Mouse (Mus musculus) B cell, adult 2 months (primary cell): ENCODE results near the gene Ckap2l.

Experiments
- DNase-seq, 2 experiments: peaks; one replicate each; pipeline ENCODE4 v3.0.0; 2022

Ckap2l gene

DNA sequence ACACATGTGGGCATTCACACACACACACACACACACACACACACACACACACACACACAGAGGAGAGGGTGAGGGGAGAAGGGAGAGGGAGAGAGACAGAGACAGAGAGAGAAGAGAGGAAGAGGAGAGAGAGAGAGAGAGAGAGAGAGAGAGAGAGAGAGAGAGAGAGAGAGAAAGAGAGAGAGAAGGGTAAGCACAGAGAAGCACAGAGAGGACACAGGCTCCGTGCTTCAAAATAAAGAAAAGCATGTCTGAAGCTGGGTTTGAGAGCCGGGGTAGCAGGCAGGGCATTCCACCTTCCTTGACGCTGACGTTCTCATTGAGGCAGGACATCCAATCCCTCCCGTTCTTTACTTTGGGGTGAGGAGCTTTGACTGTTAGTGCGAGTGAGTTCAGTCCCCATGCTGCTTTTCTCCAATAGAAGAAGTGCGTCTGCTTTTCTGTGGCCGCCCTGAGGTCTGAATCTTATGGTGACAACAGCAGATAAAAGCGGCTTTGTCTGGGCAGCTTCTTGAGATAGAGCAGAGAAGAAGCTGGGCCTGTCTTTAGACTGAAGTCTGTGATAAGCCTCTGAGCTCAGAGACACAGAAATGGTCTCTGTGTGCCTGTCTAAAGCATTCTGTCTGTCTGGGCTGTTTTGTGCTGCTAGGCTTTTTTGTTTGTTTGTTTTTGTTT lies 63.1 kb downstream of the Ckap2l start:
- DNase-seq = no peak

- DNase-seq = no peak
Measured at GRCm38 (mm10) chr2:129233218-129233617, 63.8 kb downstream of the Ckap2l start.

DNA sequence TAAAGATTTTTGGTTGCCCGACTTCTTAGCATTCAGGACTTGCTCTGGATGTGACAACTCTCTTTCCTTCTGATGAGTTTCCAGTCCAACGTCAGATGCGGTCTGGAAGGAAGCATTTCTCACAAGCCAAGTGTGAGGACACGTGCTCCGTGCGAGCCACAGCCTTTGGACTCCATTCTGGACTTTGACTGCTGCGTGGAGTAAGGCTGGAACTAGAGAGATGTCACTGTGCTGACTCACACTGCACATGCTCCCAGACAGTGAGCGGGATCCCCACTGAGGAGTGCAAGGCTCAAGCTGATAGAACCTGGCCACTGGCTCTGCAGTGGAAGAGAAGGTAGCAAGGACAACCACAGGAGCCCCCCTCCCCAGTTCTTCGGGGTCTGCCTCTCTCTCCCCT lies 64.5 kb downstream of the Ckap2l start:
- DNase-seq = no peak

DNA sequence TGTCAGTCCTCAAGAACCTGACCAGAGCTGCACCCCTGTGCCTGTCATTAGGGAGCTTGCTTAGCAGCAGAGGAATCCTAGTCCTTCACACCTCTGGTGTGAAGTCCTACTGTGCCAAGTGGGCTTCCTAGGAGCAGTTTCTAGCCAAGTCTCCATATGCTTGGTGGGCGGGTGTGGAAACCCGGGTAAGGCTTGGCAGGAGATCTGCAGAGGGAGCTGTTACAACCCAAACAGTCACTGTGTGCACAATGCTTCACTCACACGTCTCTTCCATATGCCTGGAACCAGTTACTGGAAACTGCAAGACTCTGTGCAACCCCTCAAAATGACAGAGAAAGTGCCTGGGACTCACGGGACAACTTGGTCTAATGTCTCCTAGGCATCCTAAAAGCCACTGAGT lies 65.0 kb downstream of the Ckap2l start:
- DNase-seq = no peak

DNA sequence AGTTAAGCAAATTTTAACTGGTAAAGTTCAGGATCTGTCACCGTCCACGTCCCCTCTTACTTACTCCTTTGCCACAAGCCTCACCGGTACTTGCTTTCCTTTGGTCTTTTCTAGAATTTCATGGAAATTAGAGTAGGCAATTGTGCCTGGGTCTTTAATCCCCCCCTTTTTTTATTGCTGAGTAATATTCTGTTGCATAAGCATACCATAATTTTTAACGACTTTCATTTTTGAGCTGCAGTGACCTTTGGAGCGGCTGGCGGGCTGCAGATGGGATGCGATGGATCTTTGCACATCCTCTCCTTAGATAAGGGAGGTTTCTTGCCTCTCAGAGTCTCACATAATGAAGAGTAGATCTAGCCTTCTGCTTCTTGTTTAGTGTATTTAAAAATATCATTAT lies 67.7 kb downstream of the Ckap2l start:
- DNase-seq = no peak

DNA sequence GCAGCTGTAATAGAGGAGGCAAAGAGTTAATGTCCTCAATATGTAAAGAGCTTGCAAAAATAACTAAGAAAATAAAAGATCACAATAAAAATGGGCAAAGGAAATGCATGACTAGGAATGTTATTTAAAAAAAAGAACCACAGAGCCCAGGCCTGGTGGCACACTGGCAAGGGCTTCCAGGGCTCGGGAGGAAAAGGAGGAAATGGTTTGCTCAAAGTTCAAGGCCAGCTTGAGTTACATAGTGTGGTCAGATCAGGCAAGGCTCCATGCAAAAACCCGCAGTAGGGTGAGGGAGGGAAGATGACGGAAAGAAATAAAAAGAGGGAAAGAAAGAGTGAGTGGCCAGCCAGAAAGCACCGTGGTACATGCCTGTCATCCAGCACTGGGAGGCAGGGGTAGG lies 68.4 kb downstream of the Ckap2l start:
- no peak for DNase-seq

DNA sequence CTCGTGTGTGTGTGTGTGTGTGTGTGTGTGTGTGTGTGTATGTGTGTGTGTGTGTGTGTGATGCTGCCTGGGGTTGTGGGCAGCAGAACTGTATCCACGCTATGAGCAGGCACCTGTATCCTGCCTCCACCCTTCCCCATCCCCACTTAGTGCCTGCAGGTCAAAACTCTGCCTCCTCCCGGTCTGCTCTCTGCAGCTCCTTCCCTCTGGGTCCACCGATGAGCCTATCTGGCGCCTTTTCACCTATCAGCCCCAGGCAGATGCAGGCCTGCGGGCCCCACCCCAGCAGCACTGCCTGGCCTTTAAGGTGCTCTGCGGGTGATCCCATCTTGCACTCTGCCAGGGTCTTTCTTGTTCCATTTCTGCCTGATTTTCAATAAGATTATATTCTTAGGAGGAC lies 69.3 kb downstream of the Ckap2l start:
- no peak for DNase-seq

DNA sequence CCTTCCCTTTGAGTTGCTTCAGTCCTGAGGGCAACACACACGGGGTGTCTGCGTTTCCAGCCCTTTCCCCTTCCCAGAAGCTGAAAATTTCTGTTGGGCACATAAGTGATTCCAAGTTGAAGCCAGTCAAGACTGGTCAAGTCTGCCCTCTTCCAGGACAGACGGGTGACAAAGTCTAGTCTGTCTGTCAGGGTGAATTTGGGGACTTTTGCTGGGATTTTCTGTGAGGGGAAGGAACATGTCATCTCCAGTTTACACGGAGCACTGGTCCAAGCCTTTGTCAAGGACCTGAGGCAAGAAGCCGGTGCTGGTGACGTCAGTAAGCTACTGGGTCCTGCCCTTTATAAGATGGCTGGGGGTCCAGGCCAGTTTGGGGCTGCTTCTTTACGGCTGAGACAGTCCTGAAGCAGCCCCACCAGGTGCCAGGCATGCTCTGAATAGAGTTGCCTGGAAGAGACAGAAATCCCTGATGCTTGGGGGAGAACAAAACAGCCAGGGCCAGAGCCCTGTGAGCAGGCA lies 69.9 kb downstream of the Ckap2l start:
- no peak for DNase-seq

GRCm38 (mm10) chr2:129226296-129226851 lies 70.6 kb downstream of the Ckap2l start:
- no peak for DNase-seq

DNA sequence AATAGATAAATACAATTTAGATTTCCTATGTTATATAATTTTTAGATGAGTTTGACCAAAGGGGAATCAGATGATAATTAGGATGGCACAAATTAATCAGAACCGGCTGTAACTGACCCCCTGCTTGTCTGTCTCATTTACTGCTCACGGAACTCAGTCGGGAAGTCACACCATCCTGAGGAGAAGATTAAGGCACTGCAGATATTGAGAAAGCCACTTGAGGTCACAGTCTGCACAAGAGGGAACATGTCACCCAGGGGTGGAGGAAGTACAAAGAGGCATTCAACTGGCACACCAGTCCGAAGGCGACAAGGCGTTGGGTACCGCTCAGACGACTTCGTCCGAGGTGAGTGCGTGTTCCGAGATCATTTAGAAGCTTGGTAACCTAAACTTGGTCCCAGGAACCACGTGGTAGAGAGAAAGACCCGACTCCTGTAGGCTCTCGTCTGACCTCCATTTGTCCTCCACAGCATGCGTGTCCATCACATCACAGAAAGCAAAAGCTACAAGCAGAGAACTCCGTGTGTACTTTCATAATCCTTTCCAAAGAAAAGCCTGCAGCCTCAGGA lies 71.7 kb downstream of the Ckap2l start:
- no peak for DNase-seq

GRCm38 (mm10) chr2:129224178-129224577 lies 72.8 kb downstream of the Ckap2l start:
- DNase-seq = no peak

GRCm38 (mm10) chr2:129221097-129221632 lies 75.8 kb downstream of the Ckap2l start:
- no peak for DNase-seq

DNA sequence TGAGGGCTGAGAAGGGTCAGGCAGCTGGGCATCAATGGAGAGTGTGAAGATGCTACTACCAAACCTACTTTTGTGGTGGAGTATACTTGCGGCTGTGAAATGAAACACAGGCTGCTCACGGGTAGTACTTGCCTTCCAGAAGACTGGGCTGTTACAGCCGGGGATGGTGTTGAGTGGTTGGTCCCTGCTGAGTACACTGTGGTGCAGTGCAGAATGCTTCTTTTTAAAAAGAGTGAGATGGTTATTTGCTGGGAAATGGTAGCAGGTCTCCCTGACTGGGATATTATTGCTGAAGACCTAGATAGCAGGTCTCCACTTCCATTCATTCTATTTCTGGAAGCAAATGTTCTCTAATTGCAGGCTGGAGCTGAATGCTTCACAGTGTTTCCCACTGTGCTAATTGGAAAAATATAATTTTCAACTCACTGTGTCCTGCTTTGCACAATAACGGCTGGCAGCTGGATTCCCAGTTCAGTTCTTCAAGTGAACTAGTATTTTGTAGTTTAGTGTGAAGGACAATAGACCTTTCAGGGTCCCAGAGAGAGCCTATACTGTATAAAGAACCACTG lies 78.4 kb downstream of the Ckap2l start:
- DNase-seq = no peak
